ENCODE assay signal across 9 mouse cellular contexts in the genomic region with DNA sequence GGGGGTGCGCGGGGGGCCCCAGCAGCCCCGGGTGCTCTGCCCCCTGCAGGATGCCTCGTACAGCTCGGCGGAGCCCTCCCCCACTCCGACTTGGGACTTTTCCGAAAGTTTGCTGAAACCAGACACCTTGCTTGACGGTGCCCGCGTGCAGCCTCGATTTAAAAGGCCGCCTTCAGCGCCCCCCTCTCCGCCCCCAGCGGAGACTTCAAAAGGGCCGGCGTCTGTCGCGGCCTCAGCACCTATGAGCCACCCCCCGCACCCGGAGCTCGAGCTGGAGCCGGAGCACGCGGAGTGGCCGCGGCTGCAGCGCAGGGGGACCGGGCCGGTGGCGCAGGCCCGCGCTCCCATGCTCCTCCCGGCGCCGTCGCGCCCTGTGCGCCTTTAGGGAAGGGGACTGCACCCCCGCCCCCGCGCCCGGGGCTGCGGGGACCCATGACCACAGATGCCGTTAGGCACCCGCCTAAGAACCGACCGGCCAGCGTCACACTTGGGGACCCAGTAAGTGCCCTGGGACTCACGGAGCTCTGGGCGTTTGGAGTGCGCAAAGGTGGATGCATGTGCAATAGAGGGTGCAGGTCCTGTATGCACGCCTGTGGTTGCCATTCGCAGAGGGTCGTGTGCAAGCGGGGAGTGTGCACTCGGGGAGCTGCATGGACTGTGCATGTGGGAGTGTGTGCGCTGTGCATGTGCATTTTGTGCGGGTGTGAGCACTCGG. TPM values are rescaled to one million over a fixed set of nuclear protein-coding genes. Genes with fewer than 3 reads are reported as not detected.
DNase-seq lines count a peak whose midpoint lies in the region; ATAC-seq and TF ChIP-seq lines count a peak whose summit lies in the region.
"Had no signal": no experiment of that assay in that cellular context is flagged by ENCODE, and none has a peak within 500 bp of the region (broad histone marks: within the 10 kb centered on the region; RNA-seq: fewer than 3 reads in every experiment).

A gene (plus strand): TSS at position 98 of the 715 bp plus-strand sequence.

- peak; percentile 35 for ATAC-seq in intestine, embryonic 16.5 days
- ATAC-seq in midbrain, embryonic 16.5 days, result 0 out of 2 replicates have a peak, but pooled peaks have one; percentile 37
- ATAC-seq in erythroid progenitor cell, adult 5-6 weeks (replicated peaks; ENCODE audit: low FRiP score, poor library complexity, severe bottlenecking), result no peak

- no peaks in the 10 kb centered on the region for H3K9me3 ChIP-seq in embryonic facial prominence, embryonic 10.5 days
- H3K9me3 ChIP-seq in intestine, embryonic 16.5 days (ENCODE audit: control insufficient read depth, low read length), result no peaks in the 10 kb centered on the region
- H3K9me3 ChIP-seq in midbrain, embryonic 16.5 days (replicated peaks; ENCODE audit: control insufficient read depth, low read length, poor library complexity, severe bottlenecking), result no peaks in the 10 kb centered on the region

- H3K36me3 ChIP-seq in embryonic facial prominence, embryonic 10.5 days (replicated peaks), result no peaks in the 10 kb centered on the region
- no peaks in the 10 kb centered on the region for H3K36me3 ChIP-seq in intestine, embryonic 16.5 days (ENCODE audit: control insufficient read depth, insufficient read depth, low read length)
- no peaks in the 10 kb centered on the region for H3K36me3 ChIP-seq in midbrain, embryonic 16.5 days (ENCODE audit: control insufficient read depth, insufficient read depth, low read length)

- peaks cover 16% of the 10 kb centered on the region for H3K4me1 ChIP-seq in cerebellum, adult 2 months (ENCODE audit: control insufficient read depth, insufficient read depth, low read length)
- H3K4me1 ChIP-seq in embryonic facial prominence, embryonic 10.5 days, result peaks cover 36% of the 10 kb centered on the region
- peaks cover 20% of the 10 kb centered on the region for H3K4me1 ChIP-seq in intestine, embryonic 16.5 days (ENCODE audit: control insufficient read depth, insufficient read depth, low read length)
- H3K4me1 ChIP-seq in midbrain, embryonic 16.5 days (ENCODE audit: control insufficient read depth, insufficient read depth, low read length), result peaks cover 22% of the 10 kb centered on the region

- peak within 1 kb of the TSS; percentile 98 for H3K4me2 ChIP-seq in intestine, embryonic 16.5 days (ENCODE audit: low read depth, low read length)
- H3K4me2 ChIP-seq in midbrain, embryonic 16.5 days (ENCODE audit: low read length), result peak within 1 kb of the TSS; percentile 100

- WGBS in cerebellum, adult 2 months, result 2% methylated on average over 61 of the region's 61 CpGs
- WGBS in embryonic facial prominence, embryonic 10.5 days, result under 1% methylated on average over 61 of the region's 61 CpGs
- WGBS in intestine, embryonic 16.5 days, result under 1% methylated on average over 58 of the region's 61 CpGs
- WGBS in midbrain, embryonic 16.5 days, result under 1% methylated on average over 58 of the region's 61 CpGs

- peak within 1 kb of the TSS; percentile 19 for H3K4me3 ChIP-seq in cerebellum, adult 2 months (replicated peaks; ENCODE audit: insufficient read depth, low read depth, low read length)
- peak within 1 kb of the TSS; percentile 95 for H3K4me3 ChIP-seq in embryonic facial prominence, embryonic 10.5 days
- H3K4me3 ChIP-seq in intestine, embryonic 16.5 days (ENCODE audit: low read length), result peak within 1 kb of the TSS; percentile 82
- peak within 1 kb of the TSS; percentile 63 for H3K4me3 ChIP-seq in midbrain, embryonic 16.5 days (ENCODE audit: low read depth, low read length)

- TF ChIP-seq CTCF in cerebellum, adult 2 months (IDR thresholded peaks at IDR 0.05; ENCODE audit: borderline replicate concordance, insufficient read depth, low read depth, low read length), result no peak

- DNase-seq in cerebellum, adult 2 months, result no peak
- no peak for DNase-seq in cerebellum, adult 8-10 months
- DNase-seq in B cell, adult 2 months, result peak; percentile 46 to 48
- peak; percentile 85 for DNase-seq in embryonic facial prominence, embryonic 10.5 days (ENCODE audit: low spot score)
- DNase-seq in right cerebral cortex, postnatal 14 days, result no peak

- peaks cover 6% of the 10 kb centered on the region; the same call in 1 of the 2 replicates for H3K27me3 ChIP-seq in cerebellum, adult 2 months (ENCODE audit: control insufficient read depth, insufficient read depth, low read length)
- peaks cover 61% of the 10 kb centered on the region for H3K27me3 ChIP-seq in embryonic facial prominence, embryonic 10.5 days (replicated peaks; ENCODE audit: low read depth, poor library complexity, severe bottlenecking)
- H3K27me3 ChIP-seq in intestine, embryonic 16.5 days (replicated peaks; ENCODE audit: control insufficient read depth, insufficient read depth, low read length), result no peaks in the 10 kb centered on the region
- peaks cover 45% of the 10 kb centered on the region for H3K27me3 ChIP-seq in midbrain, embryonic 16.5 days (ENCODE audit: control insufficient read depth, insufficient read depth, low read depth, low read length)

- H3K27ac ChIP-seq in cerebellum, adult 2 months (ENCODE audit: insufficient read depth, low read length), result no peak within 1 kb of the TSS
- peak within 1 kb of the TSS; percentile 82 for H3K27ac ChIP-seq in embryonic facial prominence, embryonic 10.5 days (replicated peaks)
- H3K27ac ChIP-seq in intestine, embryonic 16.5 days (ENCODE audit: low read length), result no peak within 1 kb of the TSS
- no peak within 1 kb of the TSS for H3K27ac ChIP-seq in midbrain, embryonic 16.5 days (ENCODE audit: low read length)

- TF ChIP-seq POLR2A in cerebellum, adult 2 months (IDR thresholded peaks at IDR 0.05; ENCODE audit: borderline replicate concordance, insufficient read depth, low read length), result no peak

- H3K9ac ChIP-seq in intestine, embryonic 16.5 days (ENCODE audit: low read depth, low read length), result peak within 1 kb of the TSS; percentile 68
- H3K9ac ChIP-seq in midbrain, embryonic 16.5 days (ENCODE audit: low read depth, low read length), result peak within 1 kb of the TSS; percentile 54

RNA-seq across cellular contexts. Expression of the gene that starts here (rescaled TPM):
- polyA plus RNA-seq in cerebellum, adult 2 months (2012; rRNA removed), result 24.2 and 27.4 TPM in 2 replicates
- polyA plus RNA-seq in embryonic facial prominence, embryonic 10.5 days (2016; fragmentation: Nextera tagmentation; extraction: Ambion mirVana), result 4.3 and 5.3 TPM in 2 replicates
- polyA plus RNA-seq in intestine, embryonic 16.5 days (2015; fragmentation: Nextera tagmentation; extraction: Ambion mirVana), result 8.1 and 9.6 TPM in 2 replicates
- polyA plus RNA-seq in midbrain, embryonic 16.5 days (2015; fragmentation: Nextera tagmentation; extraction: Ambion mirVana), result 1.6 TPM in 2 replicates
- 0.36 and 0.42 TPM in 2 replicates for total RNA-seq in erythroid progenitor cell, adult 5-6 weeks (2015; ENCODE audit: low replicate concordance)
- total RNA-seq in erythroid progenitor cell, adult 5-6 weeks (2017; ENCODE audit: low replicate concordance), result under 0.01 TPM in 1 of 2 replicates, not detected in the other
- total RNA-seq: hematopoietic stem cell, adult 5-6 weeks had no signal

Comparison
In these comparisons a context has a peak if more than half of its experiments do, and no peak if none do; other contexts are left out.
1. DNase-seq: peak in B cell, adult 2 months (2 of 2) and embryonic facial prominence, embryonic 10.5 days (single experiment); none in cerebellum, adult 2 months (0 of 2), cerebellum, adult 8-10 months (single experiment) and right cerebral cortex, postnatal 14 days (single experiment).
2. H3K4me3 ChIP-seq: peak in every context shown above with its lines; median percentile 95 in embryonic facial prominence, embryonic 10.5 days; 82 in intestine, embryonic 16.5 days; 63 in midbrain, embryonic 16.5 days; 19 in cerebellum, adult 2 months.